ENCODE assay signal across 8 mouse cellular contexts in genomic region chr2:126675169-126676121, GRCm38 (mm10). TPM values are rescaled to one million over a fixed set of nuclear protein-coding genes. Genes with fewer than 3 reads are reported as not detected.
DNase-seq lines count a peak whose midpoint lies in the region; ATAC-seq lines count a peak whose summit lies in the region.

No protein-coding gene starts in this region.

- H3K4me3 ChIP-seq in hindbrain, embryonic 15.5 days: peak overlapping the region; percentile 97

- ATAC-seq in hindbrain, embryonic 15.5 days (ENCODE audit: low FRiP score, low read depth): peak; percentile 95

- no peaks in the 10 kb centered on the region for H3K9me3 ChIP-seq in hindbrain, embryonic 15.5 days

- H3K9ac ChIP-seq in hindbrain, embryonic 15.5 days: peak overlapping the region; percentile 99

- H3K36me3 ChIP-seq in hindbrain, embryonic 15.5 days: peaks cover 3% of the 10 kb centered on the region; the same call in 1 of the 2 replicates

- peak overlapping the region; percentile 100 for H3K27ac ChIP-seq in hindbrain, embryonic 15.5 days (replicated peaks)

- peak overlapping the region; percentile 83 for H3K4me2 ChIP-seq in hindbrain, embryonic 15.5 days

- under 1% methylated on average over 82 of the region's 99 CpGs for WGBS in hindbrain, embryonic 15.5 days

- H3K27me3 ChIP-seq in hindbrain, embryonic 15.5 days: no peaks in the 10 kb centered on the region

- DNase-seq in WW6 (ENCODE audit: low read depth, low spot score): peak; percentile 80
- peak; percentile 87 to 90 for DNase-seq in cerebellum, postnatal 36 days
- DNase-seq in frontal cortex, postnatal 36 days (ENCODE audit: low spot score in 2 of 2): peak; percentile 88 to 89
- DNase-seq in left cerebral cortex, adult 11 months (ENCODE audit: low spot score): peak; percentile 79
- DNase-seq in lung, postnatal 36 days: peak; percentile 86
- peak; percentile 90 for DNase-seq in retina, embryonic 14.5 days (ENCODE audit: low spot score)
- peak; percentile 89 to 90 for DNase-seq in thymus, postnatal 36 days

- H3K4me1 ChIP-seq in hindbrain, embryonic 15.5 days (replicated peaks): peaks cover 42% of the 10 kb centered on the region

RNA-seq across cellular contexts. Expression of gene Gabpb1, which starts 0.7 kb away (rescaled TPM):
- polyA plus RNA-seq in hindbrain, embryonic 15.5 days (2015; fragmentation: Nextera tagmentation; extraction: Ambion mirVana): 37.3 and 45.1 TPM in 2 replicates

RNA-seq across cellular contexts. Expression of gene Usp8, which starts 31.7 kb away (rescaled TPM):
- 28.9 and 29.6 TPM in 2 replicates for polyA plus RNA-seq in hindbrain, embryonic 15.5 days (2015; fragmentation: Nextera tagmentation; extraction: Ambion mirVana)

RNA-seq across cellular contexts. Expression of gene Hdc, which starts 56.3 kb away (rescaled TPM):
- 0.98 and 1.7 TPM in 2 replicates for polyA plus RNA-seq in hindbrain, embryonic 15.5 days (2015; fragmentation: Nextera tagmentation; extraction: Ambion mirVana)

Comparison
In these comparisons a context has a peak if more than half of its experiments do, and no peak if none do; other contexts are left out.
1. Peak in every context shown above with its lines: DNase-seq, ATAC-seq, H3K4me3 ChIP-seq and H3K27ac ChIP-seq.